Mouse (Mus musculus) limb, embryonic 10.5 days (tissue): ENCODE results near the gene Rrp36. TPM values are rescaled to one million over a fixed set of nuclear protein-coding genes. Genes with fewer than 3 reads are reported as not detected.

Experiments used
- DNase-seq: peaks from one replicate; pipeline ENCODE4 v3.0.0-alpha.2; 2017; ENCODE audit warnings: low spot score
- H3K27ac ChIP-seq: fragments of 300-500 bp; sonication (generic); 2 replicates; pipeline ENCODE4 v1.5.1; 2016; ENCODE audit warnings: mild to moderate bottlenecking
- H3K27me3 ChIP-seq: fragments of 300-500 bp; sonication (generic); 2 replicates; pipeline ENCODE4 v1.6.1; 2016; ENCODE audit warnings: low read depth, mild to moderate bottlenecking; ENCODE audit not compliant: poor library complexity, severe bottlenecking
- H3K36me3 ChIP-seq: fragments of 300-500 bp; sonication (generic); 2 replicates; pipeline ENCODE4 v1.6.1; 2016; ENCODE audit warnings: mild to moderate bottlenecking, moderate library complexity
- H3K4me1 ChIP-seq: fragments of 300-500 bp; sonication (generic); 2 replicates; pipeline ENCODE4 v1.6.1; 2016
- H3K4me3 ChIP-seq: fragments of 300-500 bp; sonication (generic); 2 replicates; pipeline ENCODE4 v1.5.1; 2016; ENCODE audit warnings: mild to moderate bottlenecking, moderate library complexity
- H3K9me3 ChIP-seq: fragments of 300-500 bp; sonication (generic); replicated peaks from 2 replicates; pipeline ENCODE4 v1.6.1; 2016; ENCODE audit warnings: mild to moderate bottlenecking
- WGBS: fragments of 180-500 bp; shearing (Covaris S2); methylation state at CpG from one replicate; pipeline ENCODE4 v1.1.7; 2016; 5-methylcytosine and 5-hydroxymethylcytosine counted together
- polyA plus RNA-seq: library from polyadenylated mRNA; unstranded; fragments of >200 nt; fragmentation: Nextera tagmentation; extraction: Ambion mirVana; gene quantifications from 2 replicates; pipeline ENCODE4 v1.2.1, GENCODE M21; 2016

Rrp36 gene
- polyA plus RNA-seq, 1 experiment from 2014 or later = 70.8 TPM

- Histone ChIP-seq H3K4me3 (peak overlapping the region; percentile 99), H3K9me3 (no peaks in the 10 kb centered on the region), H3K27ac (peak overlapping the region; percentile 98), H3K4me1 (peaks cover 68% of the 10 kb centered on the region), H3K36me3 (peaks cover 26% of the 10 kb centered on the region), H3K27me3 (no peaks in the 10 kb centered on the region)
- peak; percentile 78 for DNase-seq
- WGBS = 4% methylated on average over 12 of the region's 12 CpGs
These were observed 44.3 kb downstream of the Rrp36 start for GRCm38 (mm10) chr17:46629685-46630441.

GRCm38 (mm10) chr17:46628791-46629684 is 45.1 kb downstream of the Rrp36 start, which contains the start of gene Ptk7:
Gene Ptk7 (minus strand): TSS chr17:46629504.
- H3K9me3 ChIP-seq = no peaks in the 10 kb centered on the region
- H3K27me3 ChIP-seq = no peaks in the 10 kb centered on the region
- WGBS = under 1% methylated on average over 89 of the region's 90 CpGs
- peaks cover 25% of the 10 kb centered on the region for H3K36me3 ChIP-seq
- H3K27ac ChIP-seq = peak within 1 kb of the TSS; percentile 98
- H3K4me3 ChIP-seq = peak within 1 kb of the TSS; percentile 99
- DNase-seq = peak; percentile 98
- peaks cover 76% of the 10 kb centered on the region for H3K4me1 ChIP-seq

GRCm38 (mm10) chr17:46628471-46628790 is 45.7 kb downstream of the Rrp36 start:
- Histone ChIP-seq H3K36me3 (peaks cover 19% of the 10 kb centered on the region), H3K27me3 (no peaks in the 10 kb centered on the region), H3K27ac (peak overlapping the region; percentile 98), H3K4me3 (peak overlapping the region; percentile 99), H3K9me3 (no peaks in the 10 kb centered on the region), H3K4me1 (peaks cover 82% of the 10 kb centered on the region)
- no peak for DNase-seq
- WGBS = under 1% methylated on average over 13 of the region's 13 CpGs

- WGBS = 15% methylated on average over 6 of the region's 6 CpGs
- H3K36me3 ChIP-seq = peaks cover 11% of the 10 kb centered on the region
- peak overlapping the region; percentile 98 for H3K27ac ChIP-seq
- no peak for DNase-seq
- no peaks in the 10 kb centered on the region for H3K27me3 ChIP-seq
- no peaks in the 10 kb centered on the region for H3K9me3 ChIP-seq
- H3K4me1 ChIP-seq = peaks cover 92% of the 10 kb centered on the region
- peak overlapping the region; percentile 99 for H3K4me3 ChIP-seq
These were observed 46.7 kb downstream of the Rrp36 start for GRCm38 (mm10) chr17:46627409-46627808.

GRCm38 (mm10) chr17:46624598-46624997 is 49.6 kb downstream of the Rrp36 start:
- peak overlapping the region; percentile 71 for H3K27ac ChIP-seq
- peak overlapping the region; percentile 18 for H3K4me3 ChIP-seq
- H3K36me3 ChIP-seq = 0 out of 2 replicates have a peak, but pooled peaks cover 4% of the 10 kb centered on the region
- no peaks in the 10 kb centered on the region for H3K27me3 ChIP-seq
- no peak for DNase-seq
- H3K9me3 ChIP-seq = no peaks in the 10 kb centered on the region
- H3K4me1 ChIP-seq = peaks cover 97% of the 10 kb centered on the region
- 46% methylated on average over 12 of the region's 12 CpGs for WGBS

- H3K27me3 ChIP-seq = no peaks in the 10 kb centered on the region
- no peaks in the 10 kb centered on the region for H3K9me3 ChIP-seq
- peak overlapping the region; percentile 18 for H3K4me3 ChIP-seq
- 0 out of 2 replicates have a peak, but pooled peaks cover 4% of the 10 kb centered on the region for H3K36me3 ChIP-seq
- peaks cover 97% of the 10 kb centered on the region for H3K4me1 ChIP-seq
- WGBS = 31% methylated on average over 10 of the region's 10 CpGs
- DNase-seq = no peak
- peak overlapping the region; percentile 71 for H3K27ac ChIP-seq
These were observed 50.2 kb downstream of the Rrp36 start for GRCm38 (mm10) chr17:46623819-46624557.

- no peak for DNase-seq
- H3K4me1 ChIP-seq = peaks cover 100% of the 10 kb centered on the region
These were observed 51.9 kb downstream of the Rrp36 start for GRCm38 (mm10) chr17:46622269-46622668.

GRCm38 (mm10) chr17:46621324-46621723 is 52.8 kb downstream of the Rrp36 start:
- peaks cover 100% of the 10 kb centered on the region for H3K4me1 ChIP-seq
- H3K27me3 ChIP-seq = no peaks in the 10 kb centered on the region
- DNase-seq = no peak
- H3K9me3 ChIP-seq = no peaks in the 10 kb centered on the region
- peak overlapping the region; percentile 14; the same call in 1 of the 2 replicates for H3K4me3 ChIP-seq
- 0 out of 2 replicates have a peak, but pooled peaks cover 4% of the 10 kb centered on the region for H3K36me3 ChIP-seq
- peak overlapping the region; percentile 98 for H3K27ac ChIP-seq
- 53% methylated on average over 15 of the region's 15 CpGs for WGBS

More at GRCm38 (mm10) chr17:46622269-46622668, 51.9 kb downstream of the Rrp36 start:
- H3K27me3 ChIP-seq = no peaks in the 10 kb centered on the region
- H3K36me3 ChIP-seq = 0 out of 2 replicates have a peak, but pooled peaks cover 4% of the 10 kb centered on the region
- H3K4me3 ChIP-seq = no peak overlapping the region
- no peaks in the 10 kb centered on the region for H3K9me3 ChIP-seq
- WGBS = 73% methylated on average over 11 of the region's 11 CpGs
- peak overlapping the region; percentile 54; the same call in 1 of the 2 replicates for H3K27ac ChIP-seq

GRCm38 (mm10) chr17:46619683-46620357 is 54.3 kb downstream of the Rrp36 start:
- Histone ChIP-seq H3K4me3 (peak overlapping the region; percentile 42), H3K9me3 (no peaks in the 10 kb centered on the region), H3K36me3 (0 out of 2 replicates have a peak, but pooled peaks cover 9% of the 10 kb centered on the region), H3K27ac (peak overlapping the region; percentile 98), H3K4me1 (peaks cover 100% of the 10 kb centered on the region), H3K27me3 (no peaks in the 10 kb centered on the region)
- 24% methylated on average over 16 of the region's 16 CpGs for WGBS
- DNase-seq = peak; percentile 48

- peaks cover 99% of the 10 kb centered on the region for H3K4me1 ChIP-seq
- H3K27me3 ChIP-seq = no peaks in the 10 kb centered on the region
- H3K27ac ChIP-seq = peak overlapping the region; percentile 98
- DNase-seq = peak; percentile 77
- H3K9me3 ChIP-seq = no peaks in the 10 kb centered on the region
- 2% methylated on average over 27 of the region's 27 CpGs for WGBS
- H3K36me3 ChIP-seq = 0 out of 2 replicates have a peak, but pooled peaks cover 9% of the 10 kb centered on the region
- peak overlapping the region; percentile 42 for H3K4me3 ChIP-seq
These were observed 55.1 kb downstream of the Rrp36 start for GRCm38 (mm10) chr17:46618769-46619682.

GRCm38 (mm10) chr17:46618394-46618768 is 55.8 kb downstream of the Rrp36 start:
- H3K36me3 ChIP-seq = 0 out of 2 replicates have a peak, but pooled peaks cover 9% of the 10 kb centered on the region
- DNase-seq = no peak
- WGBS = under 1% methylated on average over 6 of the region's 6 CpGs

More at GRCm38 (mm10) chr17:46618394-46618768, 55.8 kb downstream of the Rrp36 start:
- peaks cover 99% of the 10 kb centered on the region for H3K4me1 ChIP-seq
- no peaks in the 10 kb centered on the region for H3K27me3 ChIP-seq
- no peaks in the 10 kb centered on the region for H3K9me3 ChIP-seq
- H3K4me3 ChIP-seq = peak overlapping the region; percentile 42
- H3K27ac ChIP-seq = peak overlapping the region; percentile 98
